Mouse (Mus musculus) ES-Bruce4 (cell line): Measurements from ENCODE around the gene Fbxl17.

Experiments used
- CTCF ChIP-seq: IDR thresholded peaks from one replicate; pipeline ENCODE4 v1.8.1; 2011; ENCODE audit warnings: low read depth, low read length
- EP300 ChIP-seq: IDR thresholded peaks from 2 replicates; pipeline ENCODE4 v1.6.1; 2011; ENCODE audit warnings: low read depth, low read length; ENCODE audit not compliant: insufficient read depth
- POLR2A ChIP-seq: IDR thresholded peaks from one replicate; pipeline ENCODE4 v1.8.1; 2011; ENCODE audit warnings: low read length; ENCODE audit not compliant: insufficient read depth

DNA sequence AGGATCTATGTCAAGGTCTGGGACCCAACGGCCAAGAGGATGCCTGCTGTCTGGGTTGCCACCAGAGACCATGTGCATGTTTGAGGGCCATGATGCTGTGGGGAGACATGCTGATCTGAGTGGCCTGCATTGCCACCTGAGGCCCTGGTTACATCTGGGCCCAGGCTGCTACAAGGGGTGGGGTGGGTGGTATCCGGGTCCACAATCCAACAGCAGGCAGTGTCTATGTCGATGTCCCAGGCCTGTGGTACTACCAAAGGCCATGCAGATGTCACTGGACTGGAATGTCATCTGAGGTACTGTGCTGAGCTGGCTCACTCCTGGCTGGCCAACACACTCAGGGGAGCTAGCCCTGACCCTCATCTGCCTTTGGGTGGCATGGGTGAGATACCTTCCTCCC, 257.1 kb downstream of the Fbxl17 start:
- TF ChIP-seq POLR2A (no peak), CTCF (no peak), EP300 (no peak)
